Mouse (Mus musculus): ENCODE measurements at regions not wholly inside any gene's neighbourhood (a gene's known extent, or its start where the extent isn't known, plus 50 kb on each side); places are given as distances from the start of the nearest gene placed in this dataset.

DNA sequence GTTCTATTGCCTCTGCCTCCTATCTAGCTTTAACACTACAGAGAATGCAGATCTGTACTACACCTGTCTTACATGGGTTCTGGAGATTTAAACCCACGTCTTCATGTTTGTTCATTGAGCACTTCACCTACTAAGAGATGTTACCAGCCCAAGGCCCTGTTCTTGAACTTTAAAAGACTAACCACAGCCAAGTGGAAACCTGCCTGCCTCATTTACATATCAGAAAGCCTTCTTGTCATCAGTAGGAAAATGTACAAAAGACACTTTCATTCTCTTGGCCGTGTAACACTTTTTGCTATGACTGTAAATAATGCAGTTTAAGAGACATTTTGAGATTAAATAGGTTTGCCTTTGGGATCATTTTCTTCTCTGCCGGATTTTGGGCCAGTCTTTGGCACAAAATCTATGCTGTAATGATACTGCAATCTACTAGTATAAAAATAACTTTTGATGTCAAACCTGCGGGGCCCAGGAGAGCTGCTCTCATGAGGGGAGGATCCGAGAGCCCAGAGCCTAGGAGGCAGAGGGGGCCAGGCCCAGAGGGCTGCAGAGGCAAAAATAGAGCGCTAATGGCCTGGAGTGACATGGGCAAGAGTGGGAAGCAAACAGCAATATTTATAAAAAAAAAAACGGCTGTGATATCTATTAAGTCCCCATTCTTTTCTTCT lies 318.4 kb upstream of the Myo3a start:
- 68% methylated on average over 7 of the region's 7 CpGs for WGBS
- H3K9me3 ChIP-seq (replicated peaks; ENCODE audit: control insufficient read depth, low read length) = no peaks in the 10 kb centered on the region
- ATAC-seq (replicated peaks; ENCODE audit: insufficient number of reproducible peaks, low FRiP score, low TSS enrichment, low read depth) = no peak
- no peak overlapping the region for H3K9ac ChIP-seq (replicated peaks; ENCODE audit: low read length)
- no peak overlapping the region for H3K27ac ChIP-seq (replicated peaks; ENCODE audit: low read depth, low read length)
- H3K4me3 ChIP-seq (ENCODE audit: low read depth, low read length) = no peak overlapping the region
- DNase-seq (ENCODE audit: low spot score) = no peak
- no peak overlapping the region for H3K4me2 ChIP-seq (ENCODE audit: low read depth, low read length)
- no peaks in the 10 kb centered on the region for H3K4me1 ChIP-seq (ENCODE audit: control insufficient read depth, insufficient read depth, low read length)
- H3K27me3 ChIP-seq (ENCODE audit: control insufficient read depth, insufficient read depth, low read length) = no peaks in the 10 kb centered on the region
- H3K36me3 ChIP-seq (replicated peaks; ENCODE audit: control insufficient read depth, insufficient read depth, low read depth, low read length) = no peaks in the 10 kb centered on the region

DNA sequence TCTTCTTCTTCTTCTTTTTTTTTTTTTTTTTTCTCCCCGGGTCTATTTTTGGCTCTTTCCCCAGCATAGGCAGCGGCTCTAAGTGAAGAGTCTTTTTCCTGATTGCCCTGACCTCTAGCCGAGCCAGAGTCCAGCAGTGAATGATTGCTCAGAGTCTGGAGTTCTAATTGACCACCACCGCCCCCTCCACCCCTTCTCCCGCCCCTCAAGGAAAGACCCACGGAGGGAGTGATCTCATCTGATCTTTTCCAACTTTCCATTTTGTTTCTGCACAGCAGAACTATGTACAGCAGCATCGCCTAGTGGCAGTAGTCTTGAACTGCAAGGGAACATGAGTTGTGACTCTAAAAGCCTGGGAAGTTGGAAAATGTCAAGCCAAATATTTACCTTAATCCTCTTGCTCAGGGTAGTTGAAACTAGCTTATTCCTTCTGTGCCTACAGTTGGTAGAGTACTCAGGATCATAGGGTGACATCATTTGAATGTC lies 317.8 kb upstream of the Myo3a start:
- no peak overlapping the region for H3K4me3 ChIP-seq (ENCODE audit: low read depth, low read length)
- peak; percentile 65 for ATAC-seq (replicated peaks; ENCODE audit: insufficient number of reproducible peaks, low FRiP score, low TSS enrichment, low read depth)
- H3K9ac ChIP-seq (replicated peaks; ENCODE audit: low read length) = no peak overlapping the region
- no peaks in the 10 kb centered on the region for H3K36me3 ChIP-seq (replicated peaks; ENCODE audit: control insufficient read depth, insufficient read depth, low read depth, low read length)
- H3K27me3 ChIP-seq (ENCODE audit: control insufficient read depth, insufficient read depth, low read length) = no peaks in the 10 kb centered on the region
- no peak overlapping the region for H3K27ac ChIP-seq (replicated peaks; ENCODE audit: low read depth, low read length)
- no peaks in the 10 kb centered on the region for H3K9me3 ChIP-seq (replicated peaks; ENCODE audit: control insufficient read depth, low read length)
- no peaks in the 10 kb centered on the region for H3K4me1 ChIP-seq (ENCODE audit: control insufficient read depth, insufficient read depth, low read length)
- 14% methylated on average over 7 of the region's 7 CpGs for WGBS
- peak; percentile 88 for DNase-seq (ENCODE audit: low spot score)
- H3K4me2 ChIP-seq (ENCODE audit: low read depth, low read length) = no peak overlapping the region

DNA sequence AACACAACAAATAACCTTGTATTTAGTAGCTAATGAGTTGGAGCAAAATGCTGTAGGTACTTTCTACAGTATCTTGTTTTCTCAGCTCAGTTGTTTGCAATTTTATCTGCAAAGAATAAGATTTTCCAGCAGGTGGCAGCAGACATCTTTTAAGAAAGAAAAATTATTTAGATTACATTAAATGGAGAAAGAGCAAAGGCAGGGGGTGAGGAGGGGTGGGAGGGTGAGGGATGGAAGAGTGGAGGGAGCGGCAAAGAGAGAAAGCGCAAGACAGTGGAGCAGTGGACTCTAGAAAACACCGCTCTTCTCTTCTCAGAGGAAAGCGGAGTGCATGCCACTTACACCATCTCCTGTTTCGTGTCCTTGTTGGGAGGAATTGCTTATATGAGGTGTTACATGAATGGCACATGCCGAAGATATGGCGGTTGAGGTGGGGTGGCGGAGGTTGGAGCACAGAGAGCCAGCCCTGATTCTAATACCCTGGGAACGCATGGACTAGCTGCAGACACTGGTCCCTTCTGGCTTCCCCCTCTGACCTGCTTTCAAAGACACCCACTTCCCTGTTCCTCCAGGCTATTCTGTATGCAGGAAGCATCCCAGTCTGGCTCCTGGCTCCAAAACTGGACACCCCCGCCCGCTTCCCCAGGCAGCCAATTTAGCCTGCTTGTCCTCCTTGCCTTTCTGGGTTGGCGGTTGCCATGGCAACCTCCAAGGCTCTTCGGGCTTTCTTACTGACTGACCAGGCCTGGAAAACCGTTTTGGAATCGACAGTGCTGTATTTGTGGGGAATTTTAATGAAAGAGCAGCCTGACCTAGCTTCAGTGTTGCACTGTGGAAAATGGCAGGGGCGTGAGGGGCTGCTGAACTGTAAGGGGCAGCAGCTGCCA lies 309.3 kb upstream of the Myo3a start:
- Histone ChIP-seq H3K9me3 (replicated peaks; ENCODE audit: control insufficient read depth, low read length) (no peaks in the 10 kb centered on the region), H3K27ac (replicated peaks; ENCODE audit: low read depth, low read length) (no peak overlapping the region), H3K4me2 (ENCODE audit: low read depth, low read length) (peak overlapping the region; percentile 59), H3K9ac (replicated peaks; ENCODE audit: low read length) (peak overlapping the region; percentile 39; the same call in 1 of the 2 replicates), H3K4me3 (ENCODE audit: low read depth, low read length) (peak overlapping the region; percentile 30), H3K4me1 (ENCODE audit: control insufficient read depth, insufficient read depth, low read length) (no peaks in the 10 kb centered on the region), H3K27me3 (ENCODE audit: control insufficient read depth, insufficient read depth, low read length) (no peaks in the 10 kb centered on the region), H3K36me3 (replicated peaks; ENCODE audit: control insufficient read depth, insufficient read depth, low read depth, low read length) (no peaks in the 10 kb centered on the region)
- ATAC-seq (replicated peaks; ENCODE audit: insufficient number of reproducible peaks, low FRiP score, low TSS enrichment, low read depth) = peak; percentile 92
- 15% methylated on average over 16 of the region's 16 CpGs for WGBS
- peak; percentile 80 for DNase-seq (ENCODE audit: low spot score)

DNA sequence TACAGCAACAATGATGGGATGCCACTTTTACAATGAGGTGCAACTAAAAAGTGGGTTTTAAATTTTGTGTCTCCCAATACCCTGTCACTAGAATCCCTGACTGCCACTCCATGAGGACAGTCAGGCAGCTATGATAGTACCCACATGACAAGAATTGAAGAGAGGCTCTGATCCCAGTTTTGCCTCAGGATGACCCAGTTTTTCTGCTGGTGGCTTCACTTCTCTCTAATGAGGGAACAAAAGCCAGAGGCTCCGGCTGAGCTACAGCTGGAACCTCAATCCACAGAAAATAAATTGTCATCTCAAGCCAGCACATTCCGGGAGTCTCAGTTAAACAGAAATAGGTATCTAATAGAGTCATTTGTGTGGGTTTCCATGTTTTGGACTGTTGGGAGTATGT lies 308.2 kb upstream of the Myo3a start:
- no peaks in the 10 kb centered on the region for H3K36me3 ChIP-seq (replicated peaks; ENCODE audit: control insufficient read depth, insufficient read depth, low read depth, low read length)
- H3K9me3 ChIP-seq (replicated peaks; ENCODE audit: control insufficient read depth, low read length) = no peaks in the 10 kb centered on the region
- WGBS = 53% methylated on average over 2 of the region's 2 CpGs
- ATAC-seq (replicated peaks; ENCODE audit: insufficient number of reproducible peaks, low FRiP score, low TSS enrichment, low read depth) = no peak
- no peak overlapping the region for H3K27ac ChIP-seq (replicated peaks; ENCODE audit: low read depth, low read length)
- no peak overlapping the region for H3K4me2 ChIP-seq (ENCODE audit: low read depth, low read length)
- H3K4me3 ChIP-seq (ENCODE audit: low read depth, low read length) = no peak overlapping the region
- DNase-seq (ENCODE audit: low spot score) = no peak
- no peaks in the 10 kb centered on the region for H3K27me3 ChIP-seq (ENCODE audit: control insufficient read depth, insufficient read depth, low read length)
- no peaks in the 10 kb centered on the region for H3K4me1 ChIP-seq (ENCODE audit: control insufficient read depth, insufficient read depth, low read length)
- no peak overlapping the region for H3K9ac ChIP-seq (replicated peaks; ENCODE audit: low read length)

DNA sequence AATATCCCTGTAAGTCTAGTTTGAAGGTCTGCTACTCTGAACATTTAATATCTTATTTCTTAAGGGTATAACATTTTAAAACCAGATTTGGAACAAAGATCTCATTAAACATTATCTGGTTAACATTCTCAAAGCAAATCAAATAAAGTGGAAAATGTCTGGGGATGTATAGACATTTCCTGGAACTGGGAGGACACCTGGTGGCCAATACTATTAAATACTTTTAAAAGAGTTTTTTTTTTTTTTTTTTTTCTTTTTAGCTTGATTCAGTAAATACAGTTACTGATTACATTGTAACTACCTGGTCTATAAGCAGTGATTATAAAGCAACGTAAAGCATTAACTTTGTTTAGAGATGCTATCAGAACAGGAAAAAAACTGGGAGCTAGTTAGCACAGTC lies 299.6 kb upstream of the Myo3a start:
- 33% methylated on average over 1 of the region's 1 CpGs for WGBS
- Histone ChIP-seq H3K9me3 (replicated peaks; ENCODE audit: control insufficient read depth, low read length) (no peaks in the 10 kb centered on the region), H3K9ac (replicated peaks; ENCODE audit: low read length) (no peak overlapping the region), H3K4me3 (ENCODE audit: low read depth, low read length) (no peak overlapping the region), H3K36me3 (replicated peaks; ENCODE audit: control insufficient read depth, insufficient read depth, low read depth, low read length) (no peaks in the 10 kb centered on the region), H3K27me3 (ENCODE audit: control insufficient read depth, insufficient read depth, low read length) (no peaks in the 10 kb centered on the region), H3K4me1 (ENCODE audit: control insufficient read depth, insufficient read depth, low read length) (no peaks in the 10 kb centered on the region), H3K4me2 (ENCODE audit: low read depth, low read length) (no peak overlapping the region), H3K27ac (replicated peaks; ENCODE audit: low read depth, low read length) (no peak overlapping the region)
- DNase-seq (ENCODE audit: low spot score) (peak; percentile 10), ATAC-seq (replicated peaks; ENCODE audit: insufficient number of reproducible peaks, low FRiP score, low TSS enrichment, low read depth) (no peak)

DNA sequence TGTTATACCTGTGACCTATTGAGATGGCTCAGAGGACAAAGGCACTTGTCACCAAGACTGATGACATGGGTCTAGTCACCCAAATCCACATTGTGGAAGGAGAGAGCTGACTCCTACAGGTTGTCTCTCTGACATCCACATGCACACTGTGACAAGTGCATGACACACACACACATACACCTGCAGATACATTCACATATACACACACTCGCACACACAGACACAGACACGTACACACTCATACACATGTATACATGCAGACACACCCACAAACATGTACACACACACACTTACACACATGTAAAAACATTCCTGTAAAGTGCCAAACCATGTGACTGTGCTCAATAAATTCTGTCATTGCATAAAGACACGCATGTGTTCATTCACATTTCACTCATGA lies 287.3 kb upstream of the Myo3a start:
- 91% methylated on average over 3 of the region's 3 CpGs for WGBS
- no peak overlapping the region for H3K27ac ChIP-seq (replicated peaks; ENCODE audit: low read depth, low read length)
- DNase-seq (ENCODE audit: low spot score) = no peak

DNA sequence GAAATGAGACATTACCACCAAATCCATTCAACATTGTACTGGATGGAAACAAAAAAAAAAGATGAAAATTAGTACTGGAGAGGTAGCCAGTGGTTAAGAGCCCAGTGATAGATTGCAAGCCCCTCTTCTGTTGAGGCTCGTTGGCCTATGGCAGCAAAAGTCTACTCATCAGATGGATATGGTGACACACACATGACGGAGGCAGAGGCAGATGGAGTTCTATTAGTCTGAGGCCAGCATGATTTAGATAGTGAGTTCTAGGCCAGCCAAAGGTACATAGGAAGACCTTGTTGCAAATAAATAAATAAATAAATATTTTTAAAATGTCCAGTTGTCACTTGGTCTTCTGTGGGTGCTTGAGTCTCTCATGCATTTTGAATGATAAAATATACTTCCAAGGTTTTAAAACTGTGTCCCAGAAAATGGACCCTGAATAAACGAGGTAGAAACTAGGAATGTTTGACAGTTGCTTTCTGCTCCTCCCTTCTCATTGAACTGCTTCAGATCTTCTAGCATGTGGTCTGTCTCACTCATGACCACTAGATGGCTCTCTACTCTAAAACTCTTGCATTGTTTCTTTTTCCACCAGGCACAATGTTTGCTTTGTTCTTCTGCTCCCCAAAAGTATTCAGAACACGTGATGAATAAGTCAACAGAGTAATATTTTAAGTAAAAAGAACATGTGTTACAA lies 286.4 kb upstream of the Myo3a start:
- H3K27me3 ChIP-seq (ENCODE audit: control insufficient read depth, insufficient read depth, low read length) = no peaks in the 10 kb centered on the region
- H3K4me3 ChIP-seq (ENCODE audit: low read depth, low read length) = no peak overlapping the region
- ATAC-seq (replicated peaks; ENCODE audit: insufficient number of reproducible peaks, low FRiP score, low TSS enrichment, low read depth) = no peak
- H3K4me1 ChIP-seq (ENCODE audit: control insufficient read depth, insufficient read depth, low read length) = no peaks in the 10 kb centered on the region
- no peak overlapping the region for H3K9ac ChIP-seq (replicated peaks; ENCODE audit: low read length)
- H3K36me3 ChIP-seq (replicated peaks; ENCODE audit: control insufficient read depth, insufficient read depth, low read depth, low read length) = no peaks in the 10 kb centered on the region
- 55% methylated on average over 4 of the region's 4 CpGs for WGBS
- DNase-seq (ENCODE audit: low spot score) = peak; percentile 77
- H3K9me3 ChIP-seq (replicated peaks; ENCODE audit: control insufficient read depth, low read length) = no peaks in the 10 kb centered on the region
- H3K27ac ChIP-seq (replicated peaks; ENCODE audit: low read depth, low read length) = no peak overlapping the region
- no peak overlapping the region for H3K4me2 ChIP-seq (ENCODE audit: low read depth, low read length)

More for the DNA sequence above, 287.3 kb upstream of the Myo3a start:
- Histone ChIP-seq H3K4me2 (ENCODE audit: low read depth, low read length) (no peak overlapping the region), H3K9ac (replicated peaks; ENCODE audit: low read length) (no peak overlapping the region), H3K9me3 (replicated peaks; ENCODE audit: control insufficient read depth, low read length) (no peaks in the 10 kb centered on the region), H3K4me1 (ENCODE audit: control insufficient read depth, insufficient read depth, low read length) (no peaks in the 10 kb centered on the region), H3K36me3 (replicated peaks; ENCODE audit: control insufficient read depth, insufficient read depth, low read depth, low read length) (no peaks in the 10 kb centered on the region), H3K4me3 (ENCODE audit: low read depth, low read length) (no peak overlapping the region), H3K27me3 (ENCODE audit: control insufficient read depth, insufficient read depth, low read length) (no peaks in the 10 kb centered on the region)
- no peak for ATAC-seq (replicated peaks; ENCODE audit: insufficient number of reproducible peaks, low FRiP score, low TSS enrichment, low read depth)

All from embryonic facial prominence, embryonic 11.5 days (tissue).